Mouse (Mus musculus): ENCODE measurements around the gene Tmem201.

Tmem201 gene

GRCm38 (mm10) chr4:149684841-149685623 lies 52.8 kb downstream of the Tmem201 start:
- no peak for DNase-seq (ENCODE audit: extremely low spot score, low read depth, low spot score)

GRCm38 (mm10) chr4:149683875-149684274 lies 54.0 kb downstream of the Tmem201 start:
- no peak for DNase-seq (ENCODE audit: extremely low spot score, low read depth, low spot score)

- DNase-seq (ENCODE audit: extremely low spot score, low read depth, low spot score), result no peak
These were observed 58.6 kb downstream of the Tmem201 start for GRCm38 (mm10) chr4:149679056-149679770.

- DNase-seq (ENCODE audit: extremely low spot score, low read depth, low spot score), result no peak
These were observed 59.8 kb downstream of the Tmem201 start for GRCm38 (mm10) chr4:149678006-149678405.

GRCm38 (mm10) chr4:149675378-149676261 lies 62.2 kb downstream of the Tmem201 start:
- no peak for DNase-seq (ENCODE audit: extremely low spot score, low read depth, low spot score)

- DNase-seq (ENCODE audit: extremely low spot score, low read depth, low spot score), result no peak
These were observed 62.9 kb downstream of the Tmem201 start for GRCm38 (mm10) chr4:149674814-149675377.

GRCm38 (mm10) chr4:149672747-149673146 lies 65.1 kb downstream of the Tmem201 start:
- no peak for DNase-seq (ENCODE audit: extremely low spot score, low read depth, low spot score)

GRCm38 (mm10) chr4:149671175-149671574 lies 66.7 kb downstream of the Tmem201 start:
- no peak for DNase-seq (ENCODE audit: extremely low spot score, low read depth, low spot score)

GRCm38 (mm10) chr4:149665692-149666090 lies 72.2 kb downstream of the Tmem201 start:
- DNase-seq (ENCODE audit: extremely low spot score, low read depth, low spot score), result no peak
